Mouse (Mus musculus) Patski (cell line): ENCODE results near the gene Perp. TPM values are rescaled to one million over a fixed set of nuclear protein-coding genes. Genes with fewer than 3 reads are reported as not detected.

ENCODE experiments used
- ATAC-seq: fragments of 100-300 bp; one replicate; pipeline ENCODE4 v1.8.0; 2021
- CTCF ChIA-PET: fragments of 350-600 bp; sonication (Branson Sonifier 250); formaldehyde crosslinking; loops from one replicate; lab custom pipeline; 2022; ENCODE audit warnings: inconsistent platforms; lab: Charles Lee
- POLR2A ChIA-PET: fragments of 350-600 bp; sonication (Branson Sonifier 250); formaldehyde crosslinking; loops from one replicate; lab custom pipeline; 2022; ENCODE audit warnings: antibody characterized with exemption, inconsistent platforms; lab: Charles Lee
- DNase-seq: peaks from one replicate; pipeline ENCODE4 v3.0.0-alpha.2; 2011; ENCODE audit warnings: low read depth, low spot score
- H3K27me3 ChIP-seq: fragments of 371-371 bp; one replicate; pipeline ENCODE4 v1.5.1; 2021
- CTCF ChIP-seq: fragments of 100-300 bp; IDR thresholded peaks from one replicate; pipeline ENCODE4 v1.5.1; 2021
- in situ Hi-C: fragments of 300-500 bp; cut with MboI; formaldehyde crosslinking; loops from 3 replicates; pipeline ENCODE4 v1.11.1; 2018; ENCODE audit warnings: low pct_unique_long_range_greater_than_20kb, mixed read lengths
- polyA plus RNA-seq: library from polyadenylated mRNA; unstranded; gene quantifications from one replicate; pipeline ENCODE4 v1.2.3, GENCODE M21; 2021

Gene Perp
- polyA plus RNA-seq, 1 experiment from 2014 or later, result 108 TPM

GRCm38 (mm10) chr10:18888751-18889150 lies 43.9 kb downstream of the Perp start:
- CTCF ChIA-PET, result interaction anchor here (1.4 to 1.5 kb wide), 2 partner anchors 8 to 48 kb away, joined by 3 to 4 read pairs; no protein-coding TSS in a partner anchor
- no peaks in the 10 kb centered on the region for H3K27me3 ChIP-seq
- in situ Hi-C loops, result no loop called here
- no peak for ATAC-seq
- POLR2A ChIA-PET, result no interaction called here
- no peak for TF ChIP-seq CTCF
- no peak for DNase-seq

- ChIA-PET CTCF (interaction anchor here (0.6 to 1.5 kb wide), 3 partner anchors 22 to 126 kb away, joined by 3 to 4 read pairs (median 3); partner anchors contain the start of gene Tnfaip3), POLR2A (no interaction called here)
- TF ChIP-seq CTCF, result no peak
- in situ Hi-C loops, result no loop called here
- H3K27me3 ChIP-seq, result no peaks in the 10 kb centered on the region
- no peak for ATAC-seq
- no peak for DNase-seq
These were observed 44.4 kb downstream of the Perp start for GRCm38 (mm10) chr10:18889255-18889654.

GRCm38 (mm10) chr10:18891110-18891509 lies 46.3 kb downstream of the Perp start:
- in situ Hi-C loops, result no loop called here
- no peak for DNase-seq
- ChIA-PET POLR2A (no interaction called here), CTCF (interaction anchor here (0.8 to 1.4 kb wide), 4 partner anchors 22 to 55 kb away, joined by 3 read pairs; no protein-coding TSS in a partner anchor)
- no peak for ATAC-seq
- H3K27me3 ChIP-seq, result no peaks in the 10 kb centered on the region
- peak; percentile 9 for TF ChIP-seq CTCF

GRCm38 (mm10) chr10:18892102-18892501 lies 47.3 kb downstream of the Perp start:
- CTCF ChIA-PET, result interaction anchor here (0.9 to 1.4 kb wide), 3 partner anchors 9 to 28 kb away, joined by 3 read pairs; no protein-coding TSS in a partner anchor
- POLR2A ChIA-PET, result interaction anchor here (0.6 to 0.7 kb wide), 2 partner anchors 64 to 256 kb away, joined by 3 to 4 read pairs; no protein-coding TSS in a partner anchor
- no peaks in the 10 kb centered on the region for H3K27me3 ChIP-seq
- DNase-seq, result no peak
- no peak for ATAC-seq
- TF ChIP-seq CTCF, result no peak
- in situ Hi-C loops, result no loop called here

GRCm38 (mm10) chr10:18894259-18895166 lies 49.7 kb downstream of the Perp start:
- DNase-seq, result peak; percentile 54

GRCm38 (mm10) chr10:18904108-18904507 lies 59.3 kb downstream of the Perp start:
- H3K27me3 ChIP-seq, result no peaks in the 10 kb centered on the region
- ChIA-PET POLR2A (no interaction called here), CTCF (interaction anchor here (0.6 to 1.4 kb wide), 12 partner anchors 9 to 341 kb away, joined by 3 to 7 read pairs (median 3); no protein-coding TSS in a partner anchor)
- in situ Hi-C loops, result no loop called here
- ATAC-seq, result no peak
- no peak for DNase-seq
- peak; percentile 93 for TF ChIP-seq CTCF

More at GRCm38 (mm10) chr10:18894259-18895166, 49.7 kb downstream of the Perp start:
- TF ChIP-seq CTCF, result peak; percentile 35
- ChIA-PET POLR2A (no interaction called here), CTCF (interaction anchor here (0.9 to 2.3 kb wide), 7 partner anchors 9 to 330 kb away, joined by 3 to 6 read pairs (median 4); no protein-coding TSS in a partner anchor)
- H3K27me3 ChIP-seq, result no peaks in the 10 kb centered on the region
- ATAC-seq, result peak; percentile 44
- in situ Hi-C loops, result loop anchor here (5.0 kb wide), 3 partner anchors 52 to 332 kb away; no protein-coding TSS in a partner anchor

Other genes starting within 250 kb of the Perp start
- gene Arfgef3, start 101.1 kb upstream of the Perp start, polyA plus RNA-seq, result 7.0 TPM
- gene Gm4922, start 58.2 kb upstream of the Perp start, polyA plus RNA-seq, result not detected
- gene Tnfaip3, start 170.6 kb downstream of the Perp start, polyA plus RNA-seq, result 13.7 TPM